Mouse (Mus musculus): ENCODE measurements at regions not wholly inside any gene's neighbourhood (a gene's known extent, or its start where the extent isn't known, plus 50 kb on each side); places are given as distances from the start of the nearest gene placed in this dataset.
"Not testable (repeated sequence)": the region's sequence is repeated elsewhere in the genome, so short reads cannot be mapped to it uniquely, and the experiment has no call there.

- no peaks in the 10 kb centered on the region for H3K36me3 ChIP-seq
- no peaks in the 10 kb centered on the region for H3K27me3 ChIP-seq (ENCODE audit: insufficient read depth, poor library complexity, severe bottlenecking)
- no peak overlapping the region for H3K27ac ChIP-seq
- DNase-seq (ENCODE audit: low spot score): no peak
- H3K4me3 ChIP-seq: no peak overlapping the region
- peaks cover 7% of the 10 kb centered on the region for H3K4me1 ChIP-seq (replicated peaks)
- no peaks in the 10 kb centered on the region for H3K9me3 ChIP-seq
These were observed 471.4 kb upstream of the 2610301B20Rik start for GRCm38 (mm10) chr4:10402928-10403327.

- DNase-seq (ENCODE audit: low spot score): no peak
- WGBS: 66% methylated on average over 5 of the region's 5 CpGs
- Histone ChIP-seq H3K4me1 (replicated peaks) (peaks cover 7% of the 10 kb centered on the region), H3K9me3 (no peaks in the 10 kb centered on the region), H3K27me3 (ENCODE audit: insufficient read depth, poor library complexity, severe bottlenecking) (no peaks in the 10 kb centered on the region), H3K4me3 (no peak overlapping the region), H3K27ac (no peak overlapping the region), H3K36me3 (no peaks in the 10 kb centered on the region)
These were observed 469.9 kb upstream of the 2610301B20Rik start for GRCm38 (mm10) chr4:10404438-10404837.

GRCm38 (mm10) chr4:10405102-10405501, 469.2 kb upstream of the 2610301B20Rik start:
- no peaks in the 10 kb centered on the region for H3K27me3 ChIP-seq (ENCODE audit: insufficient read depth, poor library complexity, severe bottlenecking)
- DNase-seq (ENCODE audit: low spot score): no peak
- no peak overlapping the region for H3K27ac ChIP-seq
- H3K9me3 ChIP-seq: no peaks in the 10 kb centered on the region
- H3K4me3 ChIP-seq: no peak overlapping the region
- peaks cover under 1% of the 10 kb centered on the region; the same call in 1 of the 2 replicates for H3K4me1 ChIP-seq (replicated peaks)
- 70% methylated on average over 2 of the region's 2 CpGs for WGBS
- no peaks in the 10 kb centered on the region for H3K36me3 ChIP-seq

GRCm38 (mm10) chr4:10414274-10414673, 460.0 kb upstream of the 2610301B20Rik start:
- Histone ChIP-seq H3K4me1 (replicated peaks) (no peaks in the 10 kb centered on the region), H3K4me3 (no peak overlapping the region), H3K36me3 (no peaks in the 10 kb centered on the region), H3K9me3 (no peaks in the 10 kb centered on the region), H3K27me3 (ENCODE audit: insufficient read depth, poor library complexity, severe bottlenecking) (no peaks in the 10 kb centered on the region), H3K27ac (no peak overlapping the region)
- DNase-seq (ENCODE audit: low spot score): no peak

- no peak for DNase-seq (ENCODE audit: low spot score)
- Histone ChIP-seq H3K9me3 (no peaks in the 10 kb centered on the region), H3K4me3 (no peak overlapping the region), H3K27ac (no peak overlapping the region), H3K36me3 (no peaks in the 10 kb centered on the region), H3K27me3 (ENCODE audit: insufficient read depth, poor library complexity, severe bottlenecking) (no peaks in the 10 kb centered on the region), H3K4me1 (replicated peaks) (no peaks in the 10 kb centered on the region)
- WGBS: 67% methylated on average over 1 of the region's 1 CpGs
These were observed 452.9 kb upstream of the 2610301B20Rik start for GRCm38 (mm10) chr4:10421354-10421753.

- no peaks in the 10 kb centered on the region for H3K27me3 ChIP-seq (ENCODE audit: insufficient read depth, poor library complexity, severe bottlenecking)
- no peak overlapping the region for H3K4me3 ChIP-seq
- no peaks in the 10 kb centered on the region for H3K4me1 ChIP-seq (replicated peaks)
- WGBS: 90% methylated on average over 4 of the region's 4 CpGs
- no peaks in the 10 kb centered on the region for H3K9me3 ChIP-seq
- no peak overlapping the region for H3K27ac ChIP-seq
- no peaks in the 10 kb centered on the region for H3K36me3 ChIP-seq
- DNase-seq (ENCODE audit: low spot score): no peak
These were observed 439.9 kb upstream of the 2610301B20Rik start for GRCm38 (mm10) chr4:10434438-10434837.

GRCm38 (mm10) chr4:10439921-10440320, 434.4 kb upstream of the 2610301B20Rik start:
- not testable (repeated sequence) for H3K9me3 ChIP-seq; H3K27me3 ChIP-seq (ENCODE audit: insufficient read depth, poor library complexity, severe bottlenecking); H3K27ac ChIP-seq; H3K4me3 ChIP-seq; H3K4me1 ChIP-seq (replicated peaks); DNase-seq (ENCODE audit: low spot score); H3K36me3 ChIP-seq

GRCm38 (mm10) chr4:10459603-10460002, 414.7 kb upstream of the 2610301B20Rik start:
- no peak overlapping the region for H3K27ac ChIP-seq
- H3K4me3 ChIP-seq: no peak overlapping the region
- no peaks in the 10 kb centered on the region for H3K4me1 ChIP-seq (replicated peaks)
- no peaks in the 10 kb centered on the region for H3K27me3 ChIP-seq (ENCODE audit: insufficient read depth, poor library complexity, severe bottlenecking)
- no peak for DNase-seq (ENCODE audit: low spot score)
- H3K9me3 ChIP-seq: no peaks in the 10 kb centered on the region
- 17% methylated on average over 1 of the region's 1 CpGs for WGBS
- H3K36me3 ChIP-seq: no peaks in the 10 kb centered on the region

GRCm38 (mm10) chr4:10480936-10481335, 393.4 kb upstream of the 2610301B20Rik start:
- Histone ChIP-seq H3K4me1 (replicated peaks) (no peaks in the 10 kb centered on the region), H3K27ac (no peak overlapping the region), H3K27me3 (ENCODE audit: insufficient read depth, poor library complexity, severe bottlenecking) (no peaks in the 10 kb centered on the region), H3K4me3 (no peak overlapping the region), H3K36me3 (no peaks in the 10 kb centered on the region), H3K9me3 (no peaks in the 10 kb centered on the region)
- WGBS: 70% methylated on average over 1 of the region's 1 CpGs
- no peak for DNase-seq (ENCODE audit: low spot score)

GRCm38 (mm10) chr4:10508163-10508821, 366.0 kb upstream of the 2610301B20Rik start:
- H3K27ac ChIP-seq: no peak overlapping the region
- DNase-seq (ENCODE audit: low spot score): peak; percentile 15
- no peaks in the 10 kb centered on the region for H3K27me3 ChIP-seq (ENCODE audit: insufficient read depth, poor library complexity, severe bottlenecking)
- H3K9me3 ChIP-seq: no peaks in the 10 kb centered on the region
- WGBS: 66% methylated on average over 6 of the region's 6 CpGs
- no peaks in the 10 kb centered on the region for H3K4me1 ChIP-seq (replicated peaks)
- no peaks in the 10 kb centered on the region for H3K36me3 ChIP-seq
- H3K4me3 ChIP-seq: no peak overlapping the region

GRCm38 (mm10) chr4:10510013-10510412, 364.3 kb upstream of the 2610301B20Rik start:
- peaks cover 6% of the 10 kb centered on the region; the same call in 1 of the 2 replicates for H3K4me1 ChIP-seq (replicated peaks)
- H3K27ac ChIP-seq: no peak overlapping the region
- no peak for DNase-seq (ENCODE audit: low spot score)
- H3K36me3 ChIP-seq: no peaks in the 10 kb centered on the region
- no peak overlapping the region for H3K4me3 ChIP-seq
- no peaks in the 10 kb centered on the region for H3K9me3 ChIP-seq
- no peaks in the 10 kb centered on the region for H3K27me3 ChIP-seq (ENCODE audit: insufficient read depth, poor library complexity, severe bottlenecking)
- WGBS: 64% methylated on average over 3 of the region's 3 CpGs

- WGBS: 31% methylated on average over 2 of the region's 2 CpGs
- Histone ChIP-seq H3K9me3 (no peaks in the 10 kb centered on the region), H3K4me1 (replicated peaks) (no peaks in the 10 kb centered on the region), H3K36me3 (no peaks in the 10 kb centered on the region), H3K4me3 (no peak overlapping the region), H3K27me3 (ENCODE audit: insufficient read depth, poor library complexity, severe bottlenecking) (no peaks in the 10 kb centered on the region), H3K27ac (no peak overlapping the region)
- DNase-seq (ENCODE audit: low spot score): no peak
These were observed 323.5 kb upstream of the 2610301B20Rik start for GRCm38 (mm10) chr4:10550711-10551305.

- Histone ChIP-seq H3K27ac (no peak overlapping the region), H3K27me3 (ENCODE audit: insufficient read depth, poor library complexity, severe bottlenecking) (no peaks in the 10 kb centered on the region), H3K4me1 (replicated peaks) (no peaks in the 10 kb centered on the region), H3K4me3 (no peak overlapping the region), H3K36me3 (no peaks in the 10 kb centered on the region), H3K9me3 (no peaks in the 10 kb centered on the region)
- WGBS: 90% methylated on average over 5 of the region's 5 CpGs
- no peak for DNase-seq (ENCODE audit: low spot score)
These were observed 320.6 kb upstream of the 2610301B20Rik start for GRCm38 (mm10) chr4:10553724-10554123.

- Histone ChIP-seq H3K4me1 (replicated peaks) (no peaks in the 10 kb centered on the region), H3K36me3 (no peaks in the 10 kb centered on the region), H3K27ac (no peak overlapping the region), H3K9me3 (no peaks in the 10 kb centered on the region), H3K4me3 (no peak overlapping the region), H3K27me3 (ENCODE audit: insufficient read depth, poor library complexity, severe bottlenecking) (no peaks in the 10 kb centered on the region)
- DNase-seq (ENCODE audit: low spot score): no peak
- WGBS: 77% methylated on average over 3 of the region's 3 CpGs
These were observed 314.2 kb upstream of the 2610301B20Rik start for GRCm38 (mm10) chr4:10560078-10560477.

All from hindbrain, embryonic 10.5 days (tissue).